Mouse (Mus musculus) CD4-positive, CD25-positive, alpha-beta regulatory T cell, adult 9 weeks (primary cell): ENCODE results near the gene Nfatc3. TPM values are rescaled to one million over a fixed set of nuclear protein-coding genes. Genes with fewer than 3 reads are reported as not detected.

Experiments used
- polyA plus RNA-seq: library from polyadenylated mRNA; unstranded; fragments of 100-300 nt; shearing (Covaris generic); gene quantifications from one replicate; pipeline ENCODE4 v1.2.1, GENCODE M21; 2017

The Nfatc3 gene
- polyA plus RNA-seq, result 36.8 TPM

DNA sequence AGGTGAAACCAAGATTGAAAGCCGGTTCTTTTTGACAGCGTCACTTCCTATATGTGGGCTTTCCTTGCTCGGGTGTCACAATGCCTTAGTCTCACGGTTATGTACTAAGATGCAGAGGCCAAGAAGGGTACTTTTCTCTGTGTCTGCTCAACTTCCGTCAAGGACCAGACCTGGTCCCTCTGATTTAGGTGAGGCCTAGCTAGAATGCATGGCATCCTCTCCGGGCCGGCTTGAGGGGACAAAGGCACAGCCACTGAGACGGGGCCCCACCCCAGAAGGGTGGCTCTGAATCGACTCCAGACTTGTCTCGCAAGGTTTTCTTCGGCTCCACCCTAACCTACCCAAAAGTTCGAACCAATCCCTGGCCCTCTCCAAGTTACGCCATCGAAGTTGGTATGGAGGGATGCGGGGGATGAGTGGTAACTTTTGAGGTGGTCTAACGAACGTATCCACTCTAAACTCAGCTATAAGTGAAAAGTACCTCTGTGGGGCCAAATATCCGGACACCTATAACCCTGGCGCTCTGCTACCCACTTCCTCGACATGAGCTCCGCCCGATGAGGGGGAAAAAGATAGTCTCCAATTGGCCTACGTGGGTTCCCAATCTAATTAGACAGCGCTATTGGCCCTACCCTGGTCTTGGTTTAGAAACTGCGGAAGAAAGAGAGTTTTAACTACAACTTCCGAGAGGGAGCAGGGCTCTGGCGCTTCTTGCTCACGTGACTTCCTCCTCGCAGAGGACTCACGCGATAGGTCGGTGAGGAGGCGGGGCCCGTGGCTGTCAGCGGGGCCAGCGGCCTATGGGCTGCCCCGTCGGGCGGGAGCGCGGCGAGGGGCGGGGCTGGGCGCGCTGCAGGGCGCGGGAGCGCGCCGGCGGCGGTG lies at the start of gene Nfatc3:
Nfatc3 (plus strand) TSS at position 110 of the 882 bp plus-strand sequence.

DNA sequence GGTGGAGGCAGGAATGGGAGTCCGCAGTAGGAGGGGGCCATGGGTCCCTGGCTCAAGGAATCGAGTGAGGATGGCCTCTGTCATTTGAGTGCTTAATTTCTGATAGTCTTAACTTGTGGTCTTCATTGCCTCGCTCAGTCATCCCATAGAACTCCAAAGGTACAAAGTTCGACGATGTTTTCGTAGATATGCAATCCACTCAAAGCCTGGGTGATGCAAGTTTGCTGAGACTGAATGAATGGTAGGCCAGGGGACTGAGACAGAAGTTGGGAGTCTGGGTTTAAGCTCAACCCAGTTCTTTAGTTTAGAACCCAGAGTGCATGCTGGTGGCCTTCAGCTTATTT lies 47.0 kb upstream of the Nfatc3 start, which contains the start of gene Ddx28:
Ddx28 (minus strand) TSS at position 240 of the 344 bp plus-strand sequence.

DNA sequence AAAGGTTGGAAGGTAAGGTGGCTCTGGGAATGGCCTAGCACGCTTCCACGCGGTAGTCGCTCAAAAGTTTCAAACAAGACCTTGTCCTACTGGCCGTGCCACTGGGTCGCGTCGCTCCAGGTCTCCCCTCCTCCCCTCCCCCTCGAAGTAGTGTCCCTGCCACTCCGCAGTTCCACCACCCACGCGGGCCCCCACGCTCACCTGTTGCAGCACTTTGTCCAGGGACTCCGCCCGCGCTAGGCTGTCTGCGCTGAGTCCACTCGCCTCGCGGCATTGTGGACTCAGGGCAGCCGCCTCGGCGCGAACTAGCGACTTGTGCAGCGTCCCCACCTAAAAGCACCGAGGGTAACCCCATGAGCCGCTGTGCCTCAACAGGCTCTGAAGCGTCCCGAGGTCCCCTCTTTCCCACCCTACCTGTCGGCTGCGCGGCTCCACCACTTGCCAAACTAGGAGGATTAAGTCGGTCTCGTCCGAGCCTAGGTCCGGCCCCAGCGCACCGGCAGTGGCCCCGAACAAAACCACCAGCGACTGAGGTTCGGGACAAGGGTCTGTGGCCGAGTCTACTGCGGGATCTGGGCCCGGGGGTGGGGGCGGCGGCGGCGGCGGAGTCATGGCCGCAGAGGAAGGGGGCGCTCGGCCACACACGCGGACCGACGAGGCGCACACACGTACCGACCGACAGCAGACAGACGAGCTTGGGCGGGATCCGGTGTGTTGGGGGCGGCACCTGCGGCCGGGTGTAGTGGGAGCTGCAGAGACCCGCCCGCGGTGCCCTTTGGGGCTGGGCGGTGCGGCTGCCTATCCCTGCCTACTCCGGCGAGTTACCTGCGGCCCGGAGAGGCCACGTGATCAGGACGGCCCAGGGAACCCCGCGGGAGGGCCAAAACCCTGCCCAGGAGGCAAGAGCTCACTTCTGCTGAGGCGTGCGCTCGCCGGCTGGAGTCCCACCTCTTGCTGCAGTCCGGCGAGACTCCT lies 77.8 kb downstream of the Nfatc3 start, which contains the start of gene Esrp2:
Esrp2 (minus strand) TSS at position 819 of the 975 bp plus-strand sequence.

DNA sequence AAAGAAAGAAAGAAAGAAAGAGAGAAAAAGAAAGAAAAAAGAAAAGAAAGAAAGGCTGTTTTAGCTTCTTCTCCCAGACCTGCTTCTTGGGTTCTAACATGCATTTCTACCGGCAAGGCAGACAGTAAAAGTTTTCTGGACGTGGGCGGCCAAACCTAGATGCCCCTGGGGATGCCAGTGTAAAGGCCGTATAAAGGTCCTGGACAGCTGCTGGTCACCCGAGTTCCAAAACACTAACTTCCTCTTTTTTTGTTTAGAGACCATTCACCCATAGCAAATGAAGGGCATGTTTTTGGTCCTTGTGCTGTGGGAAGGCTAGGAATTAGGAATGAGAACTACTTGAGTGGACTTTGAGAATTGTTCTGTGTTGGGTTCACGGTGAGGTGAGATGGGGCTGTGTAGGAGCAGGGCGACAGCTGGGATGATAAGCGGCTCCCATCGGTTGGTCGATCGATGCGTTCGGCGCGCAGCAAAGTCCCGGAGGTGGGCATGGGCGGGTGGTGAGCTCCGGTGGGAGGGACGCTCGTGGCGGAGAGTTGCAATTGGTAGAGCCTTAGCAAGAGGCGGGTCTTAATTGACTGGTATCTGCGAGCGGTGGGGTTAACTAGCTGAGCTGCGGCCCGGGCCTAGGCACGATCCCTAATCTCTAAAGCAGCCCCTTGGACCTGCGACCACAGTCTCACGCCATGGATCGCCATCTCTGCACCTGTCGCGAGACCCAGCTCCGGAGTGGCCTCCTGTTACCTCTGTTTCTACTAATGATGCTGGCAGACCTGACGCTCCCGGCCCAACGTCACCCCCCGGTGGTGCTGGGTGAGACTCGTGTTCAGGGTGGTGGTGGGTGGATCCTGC lies 91.4 kb downstream of the Nfatc3 start, which contains the start of gene Pla2g15:
Pla2g15 (plus strand) TSS at position 599 of the 852 bp plus-strand sequence.

DNA sequence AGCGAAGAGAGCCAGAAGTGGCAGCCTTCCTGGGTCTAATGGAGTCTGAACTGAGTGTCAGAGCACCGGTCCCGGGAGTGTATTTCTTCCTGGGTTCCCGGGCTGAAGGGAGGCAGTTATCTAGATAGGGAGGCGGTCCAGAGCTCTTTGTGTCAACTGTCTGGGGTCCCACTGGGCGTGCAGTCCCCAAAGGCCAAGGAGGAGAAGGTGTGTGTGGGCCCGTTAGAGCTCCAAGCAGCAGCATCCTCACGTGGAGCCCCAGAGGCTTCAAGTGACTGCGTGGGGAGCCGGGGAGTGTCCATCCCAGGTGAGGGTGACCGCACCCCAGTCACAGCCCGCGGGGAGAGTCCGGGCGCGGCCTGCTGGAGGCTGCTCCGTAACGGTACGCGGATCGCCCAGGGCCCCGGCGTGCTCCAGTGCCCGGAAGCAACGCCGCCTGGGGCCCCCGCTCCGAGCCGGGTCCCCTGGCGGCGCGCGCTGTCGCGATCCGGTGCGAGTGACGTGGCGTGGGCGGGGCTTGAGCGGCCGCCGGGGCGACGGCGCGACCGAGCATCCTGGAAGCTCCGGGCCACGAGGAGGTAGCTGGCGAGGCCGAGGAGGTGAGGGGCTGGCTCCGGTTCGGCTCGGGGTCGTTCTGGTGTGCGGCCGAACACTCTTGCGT lies 109.8 kb downstream of the Nfatc3 start, which contains the start of gene Slc7a6:
Slc7a6 (plus strand) TSS at position 502 of the 661 bp plus-strand sequence.

Other genes starting within 250 kb of the Nfatc3 start
- gene Ranbp10, start 231.5 kb upstream of the Nfatc3 start, polyA plus RNA-seq, result 34.6 TPM
- gene Tsnaxip1, start 231.1 kb upstream of the Nfatc3 start, polyA plus RNA-seq, result not detected
- gene Cenpt, start 205.6 kb upstream of the Nfatc3 start, polyA plus RNA-seq, result 20.2 TPM
- 7.6 TPM for gene Thap11, start 203.7 kb upstream of the Nfatc3 start, polyA plus RNA-seq
- 17.9 TPM for gene Nutf2, start 198.3 kb upstream of the Nfatc3 start, polyA plus RNA-seq
- 105 TPM for gene Edc4, start 178.0 kb upstream of the Nfatc3 start, polyA plus RNA-seq
- 2.1 TPM for gene Nrn1l, start 165.3 kb upstream of the Nfatc3 start, polyA plus RNA-seq
- 28.0 TPM for gene Pskh1, start 158.4 kb upstream of the Nfatc3 start, polyA plus RNA-seq
- gene Ctrl, start 125.0 kb upstream of the Nfatc3 start, polyA plus RNA-seq, result 2.8 TPM
- 552 TPM for gene Psmb10, start 120.4 kb upstream of the Nfatc3 start, polyA plus RNA-seq
- 0.55 TPM for gene Lcat, start 115.5 kb upstream of the Nfatc3 start, polyA plus RNA-seq
- gene Slc12a4, start 92.7 kb upstream of the Nfatc3 start, polyA plus RNA-seq, result 7.0 TPM
- gene Dpep3, start 79.4 kb upstream of the Nfatc3 start, polyA plus RNA-seq, result not detected
- 26.0 TPM for gene Dus2, start 67.5 kb upstream of the Nfatc3 start, polyA plus RNA-seq
- gene Dpep2nb, start 52.9 kb upstream of the Nfatc3 start, polyA plus RNA-seq, result not detected
- 6.7 TPM for gene Ddx28, start 47.0 kb upstream of the Nfatc3 start, polyA plus RNA-seq
- gene Esrp2, start 78.1 kb downstream of the Nfatc3 start, polyA plus RNA-seq, result 5.3 TPM
- gene Pla2g15, start 91.6 kb downstream of the Nfatc3 start, polyA plus RNA-seq, result 12.9 TPM
- 50.2 TPM for gene Slc7a6, start 110.0 kb downstream of the Nfatc3 start, polyA plus RNA-seq
- 32.5 TPM for gene Slc7a6os, start 152.1 kb downstream of the Nfatc3 start, polyA plus RNA-seq
- 46.0 TPM for gene Prmt7, start 152.1 kb downstream of the Nfatc3 start, polyA plus RNA-seq